Mouse (Mus musculus) limb, embryonic 14.5 days (tissue): ENCODE results near the gene Scn1b. TPM values are rescaled to one million over a fixed set of nuclear protein-coding genes. Genes with fewer than 3 reads are reported as not detected.

Source experiments
- ATAC-seq: fragments of 200-750 bp; cut with Nextera tagmentation; 2 replicates; pipeline ENCODE4 v1.8.0; 2017; ENCODE audit warnings: low read depth, moderate number of reproducible peaks, moderate TSS enrichment; ENCODE audit not compliant: low FRiP score
- DNase-seq: peaks from one replicate; pipeline ENCODE4 v3.0.0-alpha.2; 2015; ENCODE audit warnings: low spot score
- H3K27ac ChIP-seq: fragments of 300-500 bp; sonication (generic); replicated peaks from 2 replicates; pipeline ENCODE4 v1.5.1; 2014; ENCODE audit warnings: low read depth, mild to moderate bottlenecking, low read length, moderate library complexity, mixed read lengths
- H3K27me3 ChIP-seq: fragments of 300-500 bp; sonication (generic); 2 replicates; pipeline ENCODE4 v1.6.1; 2014; ENCODE audit warnings: low read length, mixed read lengths; ENCODE audit not compliant: control insufficient read depth, insufficient read depth
- H3K36me3 ChIP-seq: fragments of 300-500 bp; sonication (generic); 2 replicates; pipeline ENCODE4 v1.6.1; 2014; ENCODE audit warnings: mild to moderate bottlenecking, low read length, moderate library complexity, mixed read lengths; ENCODE audit not compliant: control insufficient read depth, insufficient read depth
- H3K4me1 ChIP-seq: fragments of 300-500 bp; sonication (generic); 2 replicates; pipeline ENCODE4 v1.6.1; 2014; ENCODE audit warnings: antibody characterized with exemption, low read length, mixed read lengths; ENCODE audit not compliant: control insufficient read depth, insufficient read depth
- H3K4me2 ChIP-seq: fragments of 300-500 bp; sonication (generic); replicated peaks from 2 replicates; pipeline ENCODE4 v1.6.1; 2014; ENCODE audit warnings: low read depth, mild to moderate bottlenecking, low read length, moderate library complexity; ENCODE audit not compliant: severe bottlenecking
- H3K4me3 ChIP-seq: fragments of 300-500 bp; sonication (generic); replicated peaks from 2 replicates; pipeline ENCODE4 v1.5.1; 2014; ENCODE audit warnings: low read length
- H3K9ac ChIP-seq: fragments of 300-500 bp; sonication (generic); 2 replicates; pipeline ENCODE4 v1.6.1; 2014; ENCODE audit warnings: mild to moderate bottlenecking, low read depth, low read length, moderate library complexity; ENCODE audit not compliant: severe bottlenecking
- H3K9me3 ChIP-seq: fragments of 300-500 bp; sonication (generic); 2 replicates; pipeline ENCODE4 v1.6.1; 2016; ENCODE audit warnings: low read length; ENCODE audit not compliant: control insufficient read depth
- POLR2A ChIP-seq: fragments of 200-500 bp; IDR thresholded peaks from 2 replicates; pipeline ENCODE4 v1.8.0; 2012; ENCODE audit warnings: inconsistent platforms, mild to moderate bottlenecking, moderate library complexity, borderline replicate concordance; ENCODE audit not compliant: insufficient read depth, insufficient read length; ENCODE audit errors: extremely low read depth
- WGBS: fragments of 180-500 bp; shearing (Covaris S2); extraction: QIAGEN DNeasy Blood & Tissue Kit; methylation state at CpG from one replicate; pipeline ENCODE4 v1.1.7; 2014; 5-methylcytosine and 5-hydroxymethylcytosine counted together
- polyA plus RNA-seq, 2 experiments: library from polyadenylated mRNA; depleted of rRNA in 1 of 2; stranded (reverse) in 1 of 2; unstranded in 1 of 2; fragments of >200 nt; fragmentation: Nextera tagmentation in 1 of 2; extraction: Ambion mirVana in 1 of 2; gene quantifications; 2 replicates each; pipeline versions ENCODE4 v1.2.1 to v1.2.3; 2012 to 2014

Scn1b gene
- polyA plus RNA-seq, 2 experiments = 6.5 to 15.0 TPM

- no peak overlapping the region for H3K4me2 ChIP-seq
- H3K9ac ChIP-seq = no peak overlapping the region
- DNase-seq (no peak), ATAC-seq (no peak)
- no peaks in the 10 kb centered on the region for H3K27me3 ChIP-seq
- no peak for TF ChIP-seq POLR2A
- no peak overlapping the region for H3K4me3 ChIP-seq
- 63% methylated on average over 5 of the region's 5 CpGs for WGBS
- H3K9me3 ChIP-seq = no peaks in the 10 kb centered on the region
- no peaks in the 10 kb centered on the region for H3K36me3 ChIP-seq
- peaks cover 11% of the 10 kb centered on the region; the same call in 1 of the 2 replicates for H3K4me1 ChIP-seq
- no peak overlapping the region for H3K27ac ChIP-seq
Observed at GRCm38 (mm10) chr7:31074713-31075069, 52.1 kb downstream of the Scn1b start.

GRCm38 (mm10) chr7:31074061-31074712, 52.6 kb downstream of the Scn1b start:
- H3K4me2 ChIP-seq = no peak overlapping the region
- no peak for TF ChIP-seq POLR2A
- no peak for DNase-seq
- H3K9me3 ChIP-seq = no peaks in the 10 kb centered on the region
- 49% methylated on average over 7 of the region's 7 CpGs for WGBS
- no peaks in the 10 kb centered on the region for H3K27me3 ChIP-seq
- peaks cover 11% of the 10 kb centered on the region; the same call in 1 of the 2 replicates for H3K4me1 ChIP-seq
- H3K27ac ChIP-seq = no peak overlapping the region
- ATAC-seq = no peak
- no peaks in the 10 kb centered on the region for H3K36me3 ChIP-seq
- H3K9ac ChIP-seq = no peak overlapping the region
- H3K4me3 ChIP-seq = no peak overlapping the region

- no peak for TF ChIP-seq POLR2A
Observed at GRCm38 (mm10) chr7:31073546-31073945, 53.3 kb downstream of the Scn1b start.

GRCm38 (mm10) chr7:31072326-31072725, 54.5 kb downstream of the Scn1b start:
- Histone ChIP-seq H3K4me1 (peaks cover 23% of the 10 kb centered on the region), H3K4me2 (no peak overlapping the region), H3K9me3 (no peaks in the 10 kb centered on the region), H3K27me3 (no peaks in the 10 kb centered on the region), H3K9ac (no peak overlapping the region), H3K27ac (no peak overlapping the region), H3K36me3 (no peaks in the 10 kb centered on the region), H3K4me3 (no peak overlapping the region)
- ATAC-seq = no peak
- TF ChIP-seq POLR2A = no peak
- DNase-seq = no peak
- 25% methylated on average over 9 of the region's 9 CpGs for WGBS

More at GRCm38 (mm10) chr7:31073546-31073945, 53.3 kb downstream of the Scn1b start:
- H3K4me2 ChIP-seq = no peak overlapping the region
- H3K4me3 ChIP-seq = no peak overlapping the region
- no peaks in the 10 kb centered on the region for H3K9me3 ChIP-seq
- H3K27me3 ChIP-seq = no peaks in the 10 kb centered on the region
- DNase-seq = no peak
- no peaks in the 10 kb centered on the region for H3K36me3 ChIP-seq
- no peak for ATAC-seq
- no peak overlapping the region for H3K27ac ChIP-seq
- no peak overlapping the region for H3K9ac ChIP-seq
- H3K4me1 ChIP-seq = peaks cover 16% of the 10 kb centered on the region; the same call in 1 of the 2 replicates

- H3K9ac ChIP-seq = no peak overlapping the region
- H3K4me3 ChIP-seq = no peak overlapping the region
- WGBS = 81% methylated on average over 6 of the region's 6 CpGs
- no peak for TF ChIP-seq POLR2A
- no peaks in the 10 kb centered on the region for H3K27me3 ChIP-seq
- DNase-seq = no peak
- no peaks in the 10 kb centered on the region for H3K36me3 ChIP-seq
- H3K4me1 ChIP-seq = peaks cover 14% of the 10 kb centered on the region
- no peak for ATAC-seq
- no peaks in the 10 kb centered on the region for H3K9me3 ChIP-seq
- no peak overlapping the region for H3K27ac ChIP-seq
- H3K4me2 ChIP-seq = no peak overlapping the region
Observed at GRCm38 (mm10) chr7:31070324-31070723, 56.5 kb downstream of the Scn1b start.
